Mouse (Mus musculus) C2C12 (cell line): ENCODE results near the gene Hspa1a.

Experiments
- CEBPB ChIP-seq: IDR thresholded peaks from one replicate; pipeline ENCODE4 v1.6.1; 2011; ENCODE audit warnings: low read depth, mild to moderate bottlenecking, control low read depth, moderate library complexity
- CTCF ChIP-seq: IDR thresholded peaks from one replicate; pipeline ENCODE4 v1.5.1; 2011; ENCODE audit not compliant: control insufficient read depth, insufficient read depth, insufficient read length
- MAX ChIP-seq: IDR thresholded peaks from one replicate; pipeline ENCODE4 v1.6.1; 2011; ENCODE audit warnings: mild to moderate bottlenecking, control low read depth
- MYOD1 ChIP-seq: IDR thresholded peaks from one replicate; pipeline ENCODE4 v1.6.1; 2011; ENCODE audit warnings: low read depth; ENCODE audit not compliant: control insufficient read depth, insufficient read length
- MYOG ChIP-seq: IDR thresholded peaks from one replicate; pipeline ENCODE4 v1.6.1; 2011; ENCODE audit not compliant: control insufficient read depth, insufficient read length; ENCODE audit errors: extremely low read depth
- USF1 ChIP-seq: IDR thresholded peaks from one replicate; pipeline ENCODE4 v1.6.1; 2011; ENCODE audit warnings: low read depth, mild to moderate bottlenecking, control low read depth, moderate library complexity

- TF ChIP-seq CTCF: no peak
- no peak for TF ChIP-seq MAX
- TF ChIP-seq MYOG: no peak
- TF ChIP-seq MYOD1: no peak
- TF ChIP-seq USF1: no peak
- no peak for TF ChIP-seq CEBPB
Observed at GRCm38 (mm10) chr17:34949553-34949969, 22.4 kb downstream of the Hspa1a start.
